Mouse (Mus musculus) thymus, postnatal 36 days (tissue): ENCODE data around the gene Grm2.

Experiments used
- DNase-seq, 2 experiments: peaks; one replicate each; pipeline ENCODE4 v3.0.0; 2022; ENCODE audit warnings: mixed read lengths in 2 of 2

Gene Grm2

DNA sequence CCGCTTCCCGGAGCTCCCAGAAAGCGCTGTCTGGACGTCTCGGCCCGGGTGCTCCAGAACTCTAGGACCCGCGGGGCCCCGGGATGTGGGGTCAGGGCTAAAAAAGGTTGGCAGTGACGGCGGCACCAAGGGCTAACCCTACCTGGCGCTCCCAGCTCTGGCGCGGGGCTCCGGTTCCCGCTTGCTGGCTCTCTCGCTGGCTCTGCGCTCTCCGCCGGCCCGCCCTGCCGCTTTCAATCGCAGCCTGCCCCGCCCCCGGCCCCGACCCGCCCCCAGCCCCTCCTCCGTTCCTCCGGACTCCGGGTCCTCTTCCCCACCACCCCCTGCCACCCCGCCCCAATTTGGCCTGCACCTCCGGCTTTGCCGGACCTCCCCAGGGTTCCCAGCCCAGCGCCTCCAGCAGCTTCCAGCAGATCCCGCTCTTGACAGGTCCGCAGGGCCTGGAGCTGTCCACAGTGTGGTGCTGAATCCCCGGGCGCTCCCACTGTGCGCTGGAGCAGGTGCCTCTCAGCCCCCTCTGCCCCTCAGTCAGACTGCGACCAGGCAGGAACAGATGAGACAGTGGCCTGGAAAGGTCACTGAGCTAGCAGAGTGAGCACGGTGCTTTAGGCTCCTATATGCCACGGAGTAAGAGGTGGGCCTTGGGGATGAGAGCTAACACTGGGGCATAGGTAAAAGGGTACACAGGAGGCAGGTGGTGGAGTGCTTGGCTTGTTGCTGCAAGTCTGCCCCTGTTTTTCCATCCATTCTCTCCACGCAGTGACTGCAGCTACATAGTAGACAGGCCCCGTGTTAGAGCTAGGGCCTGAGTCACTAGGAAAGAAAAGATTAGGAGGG lies at the start of gene Grm2:
Gene Grm2 (minus strand): TSS at position 199 of the 837 bp plus-strand sequence.
- DNase-seq: peak; percentile 38 to 42

DNA sequence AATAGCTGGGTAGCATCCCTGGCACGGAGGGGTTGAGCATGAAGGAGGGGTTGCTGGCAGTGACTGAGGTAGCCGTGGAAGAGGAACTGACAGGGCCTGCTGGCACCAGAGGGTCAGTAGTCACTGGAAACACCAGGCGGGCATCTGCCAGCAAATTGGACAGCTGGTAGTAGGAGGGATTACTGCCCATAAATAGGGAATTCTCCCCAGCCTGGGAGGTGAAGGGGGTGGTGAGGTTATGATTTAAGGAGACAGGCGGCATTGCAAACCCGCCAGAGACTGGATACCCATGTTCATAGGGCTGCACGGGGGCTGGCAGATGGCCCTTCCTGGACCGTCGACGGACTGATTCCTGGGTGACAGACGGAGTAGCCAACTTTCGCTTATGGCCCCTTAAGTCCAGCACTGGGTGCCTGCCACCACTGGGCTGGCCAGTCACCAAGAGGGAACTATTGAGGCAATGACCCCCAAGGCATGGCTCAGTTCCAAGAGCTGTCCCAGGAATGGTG lies 37.1 kb upstream of the Grm2 start:
- DNase-seq: no peak

DNA sequence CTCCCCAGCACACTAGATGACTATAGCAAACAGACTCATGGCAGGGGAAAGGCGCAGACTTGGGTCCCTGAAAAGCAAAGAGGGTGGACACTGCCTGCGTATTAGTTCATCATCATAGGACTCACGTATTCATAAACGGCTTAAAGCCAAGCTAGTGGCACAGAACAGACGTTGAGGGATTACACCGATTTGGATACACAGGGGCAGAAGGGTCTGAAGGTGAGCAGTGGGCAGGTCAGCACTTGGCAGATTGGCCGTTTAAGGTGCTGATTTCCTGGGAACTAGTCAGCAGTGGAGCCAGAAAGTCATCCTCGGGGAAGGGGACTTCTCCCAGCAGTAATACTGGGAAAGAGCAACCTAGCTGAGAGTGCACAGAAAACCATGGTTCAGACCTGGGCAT lies 33.0 kb upstream of the Grm2 start:
- DNase-seq: no peak

DNA sequence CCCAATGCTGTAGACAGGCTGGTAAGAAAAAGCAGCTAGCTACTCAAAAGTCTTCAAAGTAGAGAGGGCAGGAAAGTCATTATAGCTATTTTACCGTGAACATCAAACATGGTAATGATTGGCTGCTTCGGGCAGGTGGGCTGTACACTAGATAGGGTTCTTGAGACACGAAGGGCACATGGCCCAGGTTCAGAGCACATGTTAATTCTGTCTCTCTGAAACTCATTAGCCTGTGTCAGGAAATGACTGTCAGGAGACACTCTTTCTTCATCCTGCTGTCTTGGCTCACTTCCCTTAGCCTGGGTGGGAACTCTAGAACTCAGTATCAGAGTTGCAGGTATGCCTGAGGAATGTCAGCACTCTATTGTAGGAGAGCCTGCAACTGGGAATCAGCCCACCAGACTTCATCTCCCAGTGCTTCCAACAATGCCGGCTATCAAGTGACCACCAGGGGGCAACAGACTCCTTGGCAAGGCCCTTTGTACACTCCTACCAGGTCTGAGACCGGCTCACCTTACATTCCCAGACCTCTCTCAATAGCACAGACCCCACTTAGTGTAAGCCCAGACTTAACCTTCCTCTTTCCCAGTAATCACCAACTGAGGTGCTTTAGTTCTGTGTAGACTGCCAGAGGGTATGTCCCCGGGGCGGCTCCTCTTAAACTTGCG lies 31.2 kb upstream of the Grm2 start:
- DNase-seq: peak; percentile 62 to 66

DNA sequence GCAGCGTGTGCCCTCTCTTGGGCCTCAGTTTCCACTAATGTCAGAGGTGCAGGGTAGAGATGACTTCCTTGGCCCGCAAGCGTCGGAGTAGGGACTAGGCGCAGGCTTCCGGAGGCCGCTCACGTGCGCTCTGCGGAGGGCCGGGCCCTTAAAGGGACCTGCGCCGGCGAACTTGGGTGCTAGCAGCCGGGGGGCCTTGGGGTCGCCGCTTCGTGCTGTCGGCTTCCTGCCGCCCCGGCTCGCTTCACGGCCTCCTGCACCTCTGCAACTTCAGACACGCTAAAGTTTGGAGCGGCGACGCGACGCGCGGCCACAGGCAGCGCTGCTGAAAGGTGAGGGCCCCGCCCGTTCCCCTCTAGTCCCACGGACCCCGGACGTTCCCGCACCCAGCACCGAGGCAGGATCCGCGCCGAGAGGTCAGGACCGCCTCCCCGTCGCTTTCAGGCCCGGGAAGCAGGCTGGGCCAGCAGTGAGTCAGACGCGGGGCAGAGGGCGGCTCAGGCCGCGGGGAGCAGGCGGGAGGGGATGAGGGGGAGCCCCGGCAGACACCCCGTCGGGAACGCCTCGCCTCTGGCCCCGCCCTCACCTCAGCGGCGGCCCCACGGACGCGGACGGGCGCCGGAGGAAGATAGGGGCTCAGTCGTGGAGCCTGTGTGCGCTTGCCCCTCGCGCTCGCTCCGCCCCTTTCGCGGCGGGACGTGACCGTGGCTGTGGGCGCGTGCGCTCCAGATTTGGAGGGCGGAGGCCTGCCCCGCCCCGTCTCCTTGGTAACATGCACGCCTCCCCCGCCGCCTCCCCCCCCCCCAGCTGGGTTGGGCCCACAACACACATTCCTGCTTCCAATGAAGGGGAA lies 29.6 kb upstream of the Grm2 start, which contains the start of gene Tex264:
Gene Tex264 (minus strand): TSS at position 679 of the 853 bp plus-strand sequence.
- DNase-seq: peak; percentile 85 to 92

DNA sequence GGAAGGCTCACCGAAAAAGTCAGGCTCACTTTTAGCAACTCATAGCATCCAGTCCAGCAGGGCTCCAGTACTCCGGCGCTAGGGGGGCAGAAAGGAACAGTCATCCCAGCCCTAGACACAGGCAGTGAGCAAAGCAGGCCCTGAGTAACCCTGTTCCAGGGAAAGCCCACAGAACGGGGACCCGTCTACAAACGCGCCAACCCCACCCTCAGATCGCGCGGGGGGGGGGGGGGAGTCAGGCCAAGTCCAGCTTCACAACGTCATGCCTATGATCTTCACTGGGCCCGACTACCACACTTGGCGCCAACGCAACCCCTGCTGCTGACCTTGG lies 29.0 kb upstream of the Grm2 start:
- no peak for DNase-seq

DNA sequence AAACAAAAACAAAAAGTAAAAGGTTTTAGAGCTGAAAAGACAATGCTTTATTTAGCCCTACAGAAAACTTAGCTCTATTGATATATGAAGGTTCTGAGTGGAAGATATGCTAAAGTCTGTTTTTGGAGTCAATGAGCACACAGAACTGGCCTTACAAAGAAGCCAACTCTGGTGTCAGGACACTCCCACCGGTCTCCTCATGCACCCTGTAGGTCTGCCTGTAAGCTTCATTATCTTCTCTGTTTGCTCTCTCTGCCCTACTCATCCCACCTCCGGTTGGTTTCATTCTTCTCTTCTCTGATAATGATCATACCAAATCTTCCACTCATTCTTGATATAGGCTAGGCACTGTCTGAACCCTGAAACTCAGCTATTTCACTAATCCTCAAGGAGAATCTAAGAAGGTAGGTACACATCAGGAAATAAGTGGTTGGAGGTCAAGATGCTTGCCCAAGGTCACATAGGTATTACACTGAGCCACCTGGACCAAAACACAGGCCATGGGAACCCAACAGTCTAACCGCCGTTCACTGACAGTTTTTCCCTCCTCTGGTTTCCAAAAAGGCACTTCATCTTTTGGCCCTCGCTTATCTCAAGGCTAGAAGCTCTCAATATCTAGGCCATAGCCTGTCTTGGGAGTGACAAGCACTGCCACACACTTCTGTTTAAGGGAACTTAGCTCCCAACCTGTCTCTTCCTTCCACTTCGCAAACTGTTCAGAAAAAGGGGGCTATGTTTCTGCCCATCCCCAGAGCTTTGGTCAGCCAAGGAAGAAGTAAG lies 28.4 kb upstream of the Grm2 start:
- no peak for DNase-seq

DNA sequence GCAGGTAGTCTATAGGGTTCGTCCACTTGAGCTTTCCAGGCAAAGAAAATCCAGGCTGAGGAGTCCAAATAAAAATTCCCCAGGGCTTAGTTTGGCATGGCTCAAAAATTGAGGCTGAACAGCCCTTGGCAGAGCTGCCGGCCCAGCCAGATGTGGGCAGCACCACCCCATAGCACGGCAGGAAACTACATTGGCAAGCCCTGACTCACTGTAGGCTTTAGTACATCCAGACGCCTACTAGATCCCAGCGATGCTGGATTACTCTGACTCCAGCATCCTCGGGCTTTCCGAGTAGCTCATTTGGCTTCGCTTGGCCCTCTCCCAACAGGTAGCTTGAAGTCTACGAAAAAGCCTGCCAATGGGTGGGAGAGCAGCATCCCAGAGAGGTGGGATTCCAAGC lies 25.1 kb upstream of the Grm2 start:
- DNase-seq: no peak

- no peak for DNase-seq
Observed at GRCm38 (mm10) chr9:106678242-106678641, 22.4 kb upstream of the Grm2 start.

DNA sequence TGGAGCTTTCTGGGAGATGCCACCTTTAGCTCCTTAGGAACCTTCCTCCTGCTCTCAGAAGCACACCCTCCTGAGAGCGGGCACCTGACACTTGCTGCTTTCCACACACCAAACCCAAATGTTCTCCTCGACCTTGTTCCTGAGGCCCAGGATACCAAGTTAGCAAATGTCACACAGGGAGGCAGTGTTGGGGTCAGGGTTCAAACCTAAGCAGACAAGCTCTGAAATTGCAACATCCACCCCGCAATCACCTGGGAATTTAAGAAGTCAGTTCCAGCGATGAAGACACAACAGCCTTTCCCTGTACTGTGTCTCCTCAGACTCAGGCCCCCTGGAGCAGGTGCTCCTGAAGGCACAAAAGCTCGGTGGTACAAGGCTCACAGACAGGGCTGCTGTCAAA lies 21.8 kb upstream of the Grm2 start:
- no peak for DNase-seq

GRCm38 (mm10) chr9:106676571-106676970 lies 20.7 kb upstream of the Grm2 start:
- no peak for DNase-seq

DNA sequence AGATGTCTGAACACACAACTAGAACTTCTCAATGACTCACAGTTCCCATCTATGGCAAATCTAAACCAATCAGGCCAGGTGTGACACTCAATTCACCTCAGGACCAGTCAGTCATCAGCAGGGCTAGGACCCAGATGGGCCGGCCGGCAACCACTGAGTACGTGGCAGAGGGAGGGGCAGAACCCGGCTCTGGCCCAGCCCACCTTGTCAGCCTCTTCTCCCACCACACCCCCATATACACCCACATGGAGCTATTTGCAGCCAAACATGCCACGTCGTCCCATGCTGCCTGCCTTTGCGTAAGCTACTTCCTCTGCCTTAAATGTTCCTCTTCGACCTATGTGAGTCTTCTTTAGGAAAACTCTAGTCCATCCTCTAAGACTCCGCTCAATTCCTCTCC lies 20.1 kb upstream of the Grm2 start:
- DNase-seq: no peak

DNA sequence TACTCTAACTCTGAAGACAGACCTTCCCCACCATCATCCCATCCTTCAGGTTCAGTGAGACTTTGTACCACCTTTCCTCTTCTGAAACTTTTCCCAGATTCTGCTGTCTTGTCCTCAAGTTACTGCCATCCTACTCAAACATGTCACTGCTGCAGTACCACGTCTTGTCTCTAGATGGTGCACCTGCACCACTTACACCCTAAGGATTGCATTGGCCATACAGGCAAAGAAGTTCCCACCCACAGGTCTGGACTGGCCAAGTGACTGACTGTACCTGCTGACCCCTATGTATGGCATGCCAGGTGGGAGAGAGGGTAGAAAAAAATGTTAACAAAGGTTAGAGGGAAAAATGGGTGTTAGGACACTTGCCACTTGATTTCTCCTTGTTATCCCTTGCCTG lies 19.6 kb upstream of the Grm2 start:
- DNase-seq: peak; percentile 72 to 79

- no peak for DNase-seq
Observed at GRCm38 (mm10) chr9:106673860-106674259, 18.0 kb upstream of the Grm2 start.

- DNase-seq: no peak
Observed at GRCm38 (mm10) chr9:106664856-106665255, 9.0 kb upstream of the Grm2 start.

DNA sequence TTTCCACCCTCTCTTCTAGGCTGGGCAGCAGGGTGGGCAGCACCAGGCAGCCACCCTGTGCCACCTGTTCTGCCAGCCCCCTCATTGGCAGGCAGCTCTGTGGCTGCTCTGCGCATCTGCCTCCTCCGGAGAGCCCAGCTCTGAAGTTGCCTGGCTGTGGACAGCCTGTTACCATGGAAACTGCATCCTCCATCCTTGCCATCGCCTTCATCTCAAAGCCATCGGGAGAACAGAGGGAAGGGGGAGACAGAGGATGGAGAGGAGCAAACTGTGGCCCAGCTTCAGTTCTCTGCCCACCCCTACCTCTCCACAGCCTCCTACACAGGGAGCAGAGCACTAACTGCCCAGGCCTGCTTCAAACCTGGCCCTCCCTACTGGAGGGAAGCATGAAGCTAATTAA lies 8.6 kb upstream of the Grm2 start:
- no peak for DNase-seq

GRCm38 (mm10) chr9:106663200-106663599 lies 7.3 kb upstream of the Grm2 start:
- no peak for DNase-seq

- DNase-seq: no peak
Observed at GRCm38 (mm10) chr9:106659935-106660334, 4.1 kb upstream of the Grm2 start.

- DNase-seq: no peak
Observed at GRCm38 (mm10) chr9:106659441-106659840, 3.6 kb upstream of the Grm2 start.

DNA sequence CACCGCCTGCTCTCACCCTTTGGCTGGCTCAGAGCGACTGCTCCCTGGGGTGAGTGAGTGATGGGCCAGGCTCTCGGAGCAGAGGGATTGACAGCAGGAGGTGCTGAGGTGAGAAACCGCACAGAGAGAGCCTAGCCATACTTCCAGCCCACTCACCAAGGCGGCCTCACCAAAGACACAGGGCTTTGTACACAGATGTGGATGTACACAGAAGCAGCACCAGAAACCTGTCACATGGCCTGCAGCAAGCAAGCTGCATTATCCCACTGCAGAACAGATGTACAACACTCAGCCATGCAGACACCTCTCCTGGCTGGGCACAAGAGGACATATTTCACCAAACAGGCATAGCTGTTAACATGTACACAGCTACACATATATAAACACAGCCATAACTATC lies 1.7 kb upstream of the Grm2 start:
- DNase-seq: no peak

DNA sequence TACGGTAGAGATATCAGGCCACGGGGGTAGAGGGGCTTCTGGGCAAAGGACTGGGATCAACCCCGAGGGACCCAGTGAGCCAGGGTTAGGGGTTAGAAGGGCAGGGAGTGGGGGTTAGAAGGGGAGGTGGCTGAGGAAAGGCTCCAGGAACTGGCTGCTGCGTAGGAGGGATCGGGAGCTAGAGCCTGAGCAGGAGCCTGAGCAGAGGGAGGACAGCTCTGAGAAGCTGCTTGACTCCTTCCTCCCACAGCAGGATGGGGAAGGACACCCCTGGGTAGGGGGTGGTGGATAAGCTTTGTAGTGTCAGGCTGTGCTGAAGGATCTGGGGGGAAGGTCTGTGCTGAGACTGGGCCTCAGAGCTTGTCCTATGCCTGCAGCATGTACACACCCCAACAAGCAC lies 938 bp upstream of the Grm2 start:
- DNase-seq: no peak

GRCm38 (mm10) chr9:106652720-106653119 lies 3.2 kb downstream of the Grm2 start:
- no peak for DNase-seq
